Mouse (Mus musculus): ENCODE data around the gene Adrm1. TPM values are rescaled to one million over a fixed set of nuclear protein-coding genes. Genes with fewer than 3 reads are reported as not detected.

Gene Adrm1
- total RNA-seq, 1 experiment, result 196 TPM

DNA sequence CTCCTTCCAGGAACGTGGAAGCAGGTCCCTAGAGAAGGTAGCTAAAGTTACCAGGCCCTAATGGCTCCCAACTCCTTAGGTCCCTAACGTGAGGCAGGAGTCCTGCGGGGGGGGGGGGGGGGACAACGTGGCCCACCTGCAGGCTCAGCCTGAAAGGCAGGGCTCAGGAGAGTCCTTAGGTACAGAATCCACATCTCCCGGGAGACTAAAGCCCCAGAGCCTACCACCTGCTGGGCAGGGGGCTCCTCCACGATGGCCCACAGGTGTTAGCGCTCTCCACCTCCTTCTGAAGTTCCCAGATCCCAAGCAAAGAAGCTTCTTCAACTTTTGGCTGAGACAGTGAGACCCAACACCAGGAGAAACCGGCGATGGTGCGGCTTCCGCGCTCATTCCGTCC, 53.4 kb downstream of the Adrm1 start:
- H3K4me1 ChIP-seq (ENCODE audit: control insufficient read depth in 2 of 2, insufficient read depth in 2 of 2, low read length in 2 of 2, poor library complexity in 1 of 2), result peaks cover 11 to 56% of the 10 kb centered on the region in 2 experiments; a peak in 3 of 4 replicates
- H3K27ac ChIP-seq (ENCODE audit: insufficient read depth, low read depth, low read length, poor library complexity, severe bottlenecking), result peak overlapping the region; percentile 69
- DNase-seq (ENCODE audit: low read depth, low spot score), result no peak
- no peaks in the 10 kb centered on the region for H3K9me3 ChIP-seq (ENCODE audit: control insufficient read depth, insufficient read depth, low read depth, low read length)
- TF ChIP-seq ZC3H11A (IDR thresholded peaks at IDR 0.05; ENCODE audit: borderline replicate concordance, low read depth, low read length) (no peak), ZNF384 (IDR thresholded peaks at IDR 0.05; ENCODE audit: low read depth, low read length) (no peak), MAFK (IDR thresholded peaks at IDR 0.05; ENCODE audit: insufficient read depth, low read depth, low read length) (no peak), HCFC1 (IDR thresholded peaks at IDR 0.05; ENCODE audit: borderline replicate concordance, insufficient read depth, low read length) (no peak), CHD2 (IDR thresholded peaks at IDR 0.05; ENCODE audit: low read depth, low read length) (no peak)
- peak overlapping the region; percentile 89 for H3K9ac ChIP-seq (ENCODE audit: insufficient read depth, low read depth, low read length, poor library complexity, severe bottlenecking)
- in situ Hi-C loops (cut with MboI; ENCODE audit: low sequenced_read_pairs in 2 of 2, unreplicated experiment in 2 of 2), result no loop called here
- H3K36me3 ChIP-seq (ENCODE audit: control insufficient read depth, insufficient read depth, low read length, poor library complexity, severe bottlenecking), result peaks cover 29% of the 10 kb centered on the region; the same call in 1 of the 2 replicates
- peak overlapping the region; percentile 82 to 88 for H3K4me3 ChIP-seq (ENCODE audit: insufficient read depth in 1 of 2, low read depth in 1 of 2, low read length in 2 of 2, poor library complexity in 1 of 2, severe bottlenecking in 1 of 2)

DNA sequence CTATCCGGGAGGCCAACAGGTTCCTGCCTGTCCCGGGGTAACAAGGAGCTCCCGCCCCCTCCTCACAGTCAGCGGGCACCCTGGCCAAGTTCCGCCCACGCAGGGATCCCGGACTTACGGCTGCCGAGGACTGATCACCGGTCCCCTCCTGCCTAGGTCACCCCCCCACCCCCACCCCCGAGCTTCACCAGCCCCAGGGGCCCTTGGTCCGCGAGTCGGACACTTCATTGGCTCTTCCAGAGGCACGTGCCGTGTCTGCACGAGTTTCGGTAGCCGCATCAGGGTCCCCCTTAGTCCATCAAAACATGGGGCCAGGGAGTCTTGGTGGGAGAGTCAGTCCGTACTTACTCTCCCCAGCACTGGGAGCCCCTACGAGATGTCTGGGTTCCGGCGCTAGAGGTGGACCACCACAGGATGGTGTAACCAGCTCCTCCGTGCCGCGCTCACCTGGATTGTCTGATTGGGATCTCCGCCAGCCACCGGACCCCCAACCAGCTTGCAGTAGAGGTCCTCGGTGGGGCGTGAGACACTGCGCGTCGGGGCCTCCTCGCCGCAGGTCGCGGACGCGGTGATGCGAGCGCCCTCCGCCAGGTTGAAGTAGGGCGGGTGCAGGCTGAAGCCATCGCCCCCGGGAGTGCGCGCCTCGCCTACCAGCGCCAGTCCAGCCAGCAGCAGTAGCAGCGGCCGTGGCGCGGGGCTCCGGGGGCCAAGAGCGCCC, 53.9 kb downstream of the Adrm1 start:
- H3K27ac ChIP-seq (ENCODE audit: insufficient read depth, low read depth, low read length, poor library complexity, severe bottlenecking), result peak overlapping the region; percentile 69
- DNase-seq (ENCODE audit: low read depth, low spot score), result no peak
- H3K36me3 ChIP-seq (ENCODE audit: control insufficient read depth, insufficient read depth, low read length, poor library complexity, severe bottlenecking), result peaks cover 23% of the 10 kb centered on the region; the same call in 1 of the 2 replicates
- H3K4me1 ChIP-seq (ENCODE audit: control insufficient read depth in 2 of 2, insufficient read depth in 2 of 2, low read length in 2 of 2, poor library complexity in 1 of 2), result peaks cover 11 to 52% of the 10 kb centered on the region in 2 experiments; a peak in 3 of 4 replicates
- peak overlapping the region; percentile 89 for H3K9ac ChIP-seq (ENCODE audit: insufficient read depth, low read depth, low read length, poor library complexity, severe bottlenecking)
- in situ Hi-C loops (cut with MboI; ENCODE audit: low sequenced_read_pairs in 2 of 2, unreplicated experiment in 2 of 2), result no loop called here
- H3K9me3 ChIP-seq (ENCODE audit: control insufficient read depth, insufficient read depth, low read depth, low read length), result no peaks in the 10 kb centered on the region
- peak overlapping the region; percentile 82 to 88 for H3K4me3 ChIP-seq (ENCODE audit: insufficient read depth in 1 of 2, low read depth in 1 of 2, low read length in 2 of 2, poor library complexity in 1 of 2, severe bottlenecking in 1 of 2)
- TF ChIP-seq HCFC1 (IDR thresholded peaks at IDR 0.05; ENCODE audit: borderline replicate concordance, insufficient read depth, low read length) (no peak), MAFK (IDR thresholded peaks at IDR 0.05; ENCODE audit: insufficient read depth, low read depth, low read length) (no peak), ZC3H11A (IDR thresholded peaks at IDR 0.05; ENCODE audit: borderline replicate concordance, low read depth, low read length) (no peak), CHD2 (IDR thresholded peaks at IDR 0.05; ENCODE audit: low read depth, low read length) (no peak), ZNF384 (IDR thresholded peaks at IDR 0.05; ENCODE audit: low read depth, low read length) (no peak)

Other genes starting within 250 kb of the Adrm1 start
- gene Taf4, start 194.8 kb upstream of the Adrm1 start, total RNA-seq (2012; rRNA removed), result 19.0 and 26.3 TPM in 2 replicates
- 44.4 and 46.0 TPM in 2 replicates for gene Lsm14b, start 146.5 kb upstream of the Adrm1 start, total RNA-seq (2012; rRNA removed)
- gene Psma7, start 129.1 kb upstream of the Adrm1 start, total RNA-seq (2012; rRNA removed), result 364 and 381 TPM in 2 replicates
- 4.9 and 5.8 TPM in 2 replicates for gene Ss18l1, start 129.0 kb upstream of the Adrm1 start, total RNA-seq (2012; rRNA removed)
- gene Mtg2, start 100.9 kb upstream of the Adrm1 start, total RNA-seq (2012; rRNA removed), result 33.9 and 35.3 TPM in 2 replicates
- 0.49 and 1.1 TPM in 2 replicates for gene Hrh3, start 67.0 kb upstream of the Adrm1 start, total RNA-seq (2012; rRNA removed)
- gene Osbpl2, start 52.2 kb upstream of the Adrm1 start, total RNA-seq (2012; rRNA removed), result 12.2 and 12.3 TPM in 2 replicates
- gene Lama5, start 54.4 kb downstream of the Adrm1 start, total RNA-seq (2012; rRNA removed), result 291 and 497 TPM in 2 replicates
- 4,130 and 4,285 TPM in 2 replicates for gene Rps21, start 85.9 kb downstream of the Adrm1 start, total RNA-seq (2012; rRNA removed)
- 13.4 and 15.5 TPM in 2 replicates for gene Cables2, start 102.0 kb downstream of the Adrm1 start, total RNA-seq (2012; rRNA removed)
- gene Rbbp8nl, start 118.4 kb downstream of the Adrm1 start, total RNA-seq (2012; rRNA removed), result 0.54 and 1.4 TPM in 2 replicates
- 0.04 and 0.11 TPM in 2 replicates for gene Gata5, start 163.2 kb downstream of the Adrm1 start, total RNA-seq (2012; rRNA removed)